Mouse (Mus musculus): Measurements from ENCODE around the gene Olfr958. TPM values are rescaled to one million over a fixed set of nuclear protein-coding genes. Genes with fewer than 3 reads are reported as not detected.
A peak's percentile ranks its signal among the peaks of the same experiment; 100 is the strongest.

Olfr958 gene
- total and polyA plus RNA-seq, 2 experiments: not detected

- Histone ChIP-seq H3K27me3 (ENCODE audit: control insufficient read depth, insufficient read depth, low read length) (no peaks in the 10 kb centered on the region), H3K36me3 (ENCODE audit: control insufficient read depth, insufficient read depth, low read length) (no peaks in the 10 kb centered on the region), H3K27ac (replicated peaks; ENCODE audit: insufficient read depth, low read depth, low read length) (no peak overlapping the region), H3K4me1 (ENCODE audit: control insufficient read depth, insufficient read depth, low read length) (no peaks in the 10 kb centered on the region), H3K4me3 (ENCODE audit: insufficient read depth, low read depth, low read length) (no peak overlapping the region), H3K79me2 (ENCODE audit: control insufficient read depth, insufficient read depth, low read length) (no peaks in the 10 kb centered on the region), H3K9ac (ENCODE audit: low read depth, low read length) (no peak overlapping the region)
- TF ChIP-seq CTCF (IDR thresholded peaks at IDR 0.05; ENCODE audit: low read depth, low read length): no peak
- no peak for TF ChIP-seq POLR2A (IDR thresholded peaks at IDR 0.05; ENCODE audit: extremely low read depth, insufficient read depth, low read length)
- no peak for DNase-seq (ENCODE audit: extremely low read depth, low read depth, low spot score)
- WGBS: 78% methylated on average over 9 of the region's 9 CpGs
Observed at GRCm38 (mm10) chr9:39509412-39509811, 44.4 kb downstream of the Olfr958 start.

GRCm38 (mm10) chr9:39508998-39509397 lies 44.9 kb downstream of the Olfr958 start:
- TF ChIP-seq POLR2A (IDR thresholded peaks at IDR 0.05; ENCODE audit: extremely low read depth, insufficient read depth, low read length) (no peak), CTCF (IDR thresholded peaks at IDR 0.05; ENCODE audit: low read depth, low read length) (0 out of 2 replicates have a peak, but pooled peaks have one; percentile 6)
- peak; percentile 4 for DNase-seq (ENCODE audit: extremely low read depth, low read depth, low spot score)

More at GRCm38 (mm10) chr9:39508998-39509397, 44.9 kb downstream of the Olfr958 start:
- Histone ChIP-seq H3K27me3 (ENCODE audit: control insufficient read depth, insufficient read depth, low read length) (no peaks in the 10 kb centered on the region), H3K36me3 (ENCODE audit: control insufficient read depth, insufficient read depth, low read length) (no peaks in the 10 kb centered on the region), H3K9ac (ENCODE audit: low read depth, low read length) (no peak overlapping the region), H3K79me2 (ENCODE audit: control insufficient read depth, insufficient read depth, low read length) (no peaks in the 10 kb centered on the region), H3K4me1 (ENCODE audit: control insufficient read depth, insufficient read depth, low read length) (no peaks in the 10 kb centered on the region), H3K4me3 (ENCODE audit: insufficient read depth, low read depth, low read length) (no peak overlapping the region), H3K27ac (replicated peaks; ENCODE audit: insufficient read depth, low read depth, low read length) (no peak overlapping the region)
- 6% methylated on average over 6 of the region's 6 CpGs for WGBS

Other genes with a start within 250 kb of the Olfr958 start
- not detected in 2 replicates for gene Olfr948, start 228.0 kb downstream of the Olfr958 start, total RNA-seq (2014; rRNA removed)
- not detected in 2 replicates for gene Olfr948, start 228.0 kb downstream of the Olfr958 start, polyA plus RNA-seq (2012; rRNA removed)
- gene Olfr951, start 166.6 kb downstream of the Olfr958 start, total RNA-seq (2014; rRNA removed): not detected in 2 replicates
- not detected in 2 replicates for gene Olfr951, start 166.6 kb downstream of the Olfr958 start, polyA plus RNA-seq (2012; rRNA removed)
- gene Olfr952, start 126.9 kb downstream of the Olfr958 start, total RNA-seq (2014; rRNA removed): not detected in 2 replicates
- not detected in 2 replicates for gene Olfr952, start 126.9 kb downstream of the Olfr958 start, polyA plus RNA-seq (2012; rRNA removed)
- not detected in 2 replicates for gene Olfr954, start 97.4 kb downstream of the Olfr958 start, total RNA-seq (2014; rRNA removed)
- gene Olfr954, start 97.4 kb downstream of the Olfr958 start, polyA plus RNA-seq (2012; rRNA removed): not detected in 2 replicates
- not detected in 2 replicates for gene Olfr955, start 82.1 kb downstream of the Olfr958 start, total RNA-seq (2014; rRNA removed)
- gene Olfr955, start 82.1 kb downstream of the Olfr958 start, polyA plus RNA-seq (2012; rRNA removed): not detected in 2 replicates
- gene Olfr44, start 60.1 kb downstream of the Olfr958 start, total RNA-seq (2014; rRNA removed): not detected in 2 replicates
- not detected in 2 replicates for gene Olfr44, start 60.1 kb downstream of the Olfr958 start, polyA plus RNA-seq (2012; rRNA removed)
- not detected in 2 replicates for gene Olfr957, start 38.2 kb downstream of the Olfr958 start, total RNA-seq (2014; rRNA removed)
- not detected in 2 replicates for gene Olfr957, start 38.2 kb downstream of the Olfr958 start, polyA plus RNA-seq (2012; rRNA removed)
- gene Olfr959, start 21.5 kb upstream of the Olfr958 start, total RNA-seq (2014; rRNA removed): not detected in 2 replicates
- not detected in 2 replicates for gene Olfr959, start 21.5 kb upstream of the Olfr958 start, polyA plus RNA-seq (2012; rRNA removed)
- 0.07 and 0.09 TPM in 2 replicates for gene AW551984, start 50.3 kb upstream of the Olfr958 start, total RNA-seq (2014; rRNA removed)
- gene AW551984, start 50.3 kb upstream of the Olfr958 start, polyA plus RNA-seq (2012; rRNA removed): 0.01 and 0.13 TPM in 2 replicates
- gene Olfr148, start 56.6 kb upstream of the Olfr958 start, total RNA-seq (2014; rRNA removed): not detected in 2 replicates
- gene Olfr148, start 56.6 kb upstream of the Olfr958 start, polyA plus RNA-seq (2012; rRNA removed): not detected in 2 replicates
- gene Olfr960, start 67.3 kb upstream of the Olfr958 start, total RNA-seq (2014; rRNA removed): not detected in 2 replicates
- gene Olfr960, start 67.3 kb upstream of the Olfr958 start, polyA plus RNA-seq (2012; rRNA removed): not detected in 2 replicates
- not detected in 2 replicates for gene Olfr961, start 91.0 kb upstream of the Olfr958 start, total RNA-seq (2014; rRNA removed)
- gene Olfr961, start 91.0 kb upstream of the Olfr958 start, polyA plus RNA-seq (2012; rRNA removed): not detected in 2 replicates
- not detected in 2 replicates for gene Olfr963, start 113.2 kb upstream of the Olfr958 start, total RNA-seq (2014; rRNA removed)
- gene Olfr963, start 113.2 kb upstream of the Olfr958 start, polyA plus RNA-seq (2012; rRNA removed): not detected in 2 replicates
- not detected in 2 replicates for gene Olfr149, start 153.1 kb upstream of the Olfr958 start, total RNA-seq (2014; rRNA removed)
- gene Olfr149, start 153.1 kb upstream of the Olfr958 start, polyA plus RNA-seq (2012; rRNA removed): not detected in 2 replicates
- not detected in 2 replicates for gene Olfr965, start 157.3 kb upstream of the Olfr958 start, total RNA-seq (2014; rRNA removed)
- not detected in 2 replicates for gene Olfr965, start 157.3 kb upstream of the Olfr958 start, polyA plus RNA-seq (2012; rRNA removed)
- not detected in 2 replicates for gene Olfr150, start 176.9 kb upstream of the Olfr958 start, total RNA-seq (2014; rRNA removed)
- not detected in 2 replicates for gene Olfr150, start 176.9 kb upstream of the Olfr958 start, polyA plus RNA-seq (2012; rRNA removed)
- not detected in 2 replicates for gene Olfr967, start 192.2 kb upstream of the Olfr958 start, total RNA-seq (2014; rRNA removed)
- gene Olfr967, start 192.2 kb upstream of the Olfr958 start, polyA plus RNA-seq (2012; rRNA removed): not detected in 2 replicates
- not detected in 2 replicates for gene Olfr968, start 229.2 kb upstream of the Olfr958 start, total RNA-seq (2014; rRNA removed)
- not detected in 2 replicates for gene Olfr968, start 229.2 kb upstream of the Olfr958 start, polyA plus RNA-seq (2012; rRNA removed)
- not detected in 2 replicates for gene Olfr969, start 236.9 kb upstream of the Olfr958 start, total RNA-seq (2014; rRNA removed)
- gene Olfr969, start 236.9 kb upstream of the Olfr958 start, polyA plus RNA-seq (2012; rRNA removed): not detected in 2 replicates